Comparison of ENCODE assay signal across 22 mouse cellular contexts in genomic region chr11:62589391-62589790, GRCm38 (mm10). TPM values are rescaled to one million over a fixed set of nuclear protein-coding genes. Genes with fewer than 3 reads are reported as not detected.
DNase-seq lines count a peak whose midpoint lies in the region; ATAC-seq and TF ChIP-seq lines count a peak whose summit lies in the region.
"Had no signal": no experiment of that assay in that cellular context is flagged by ENCODE, and none has a peak within 500 bp of the region (broad histone marks: within the 10 kb centered on the region; RNA-seq: fewer than 3 reads in every experiment).

No protein-coding gene starts in this region.

- no peaks in the 10 kb centered on the region for H3K9me3 ChIP-seq in kidney, embryonic 16.5 days (ENCODE audit: low read length)
- no peaks in the 10 kb centered on the region for H3K9me3 ChIP-seq in CH12.LX (replicated peaks; ENCODE audit: low read length)
- H3K9me3 ChIP-seq: embryonic facial prominence, embryonic 10.5 days; embryonic facial prominence, embryonic 12.5 days; forebrain, embryonic 13.5 days; forebrain, embryonic 15.5 days had no signal

- DNase-seq in heart, adult 11 months = peak; percentile 75
- DNase-seq in heart, postnatal 25 days (ENCODE audit: low spot score) = no peak
- no peak for DNase-seq in kidney, postnatal 36 days
- DNase-seq in CH12.LX (ENCODE audit: extremely low read depth) = peak; percentile 18
- DNase-seq in urinary bladder, adult 2 months (ENCODE audit: low spot score) = no peak
- DNase-seq: adrenal gland, adult 8-10 months; adrenal gland, postnatal 14 days; adrenal gland, postnatal 36 days; B cell, adult 2 months; cerebellum, adult 11-12 months; cerebellum, adult 2 months; cerebellum, adult 9-10 months; cerebellum, postnatal 10 days; cerebellum, postnatal 25 days; forebrain, postnatal 0 days had no signal

- H3K27ac ChIP-seq in kidney, embryonic 16.5 days (ENCODE audit: low read length) = no peak overlapping the region
- H3K27ac ChIP-seq in CH12.LX (ENCODE audit: insufficient read depth, low read depth) = no peak overlapping the region
- H3K27ac ChIP-seq: embryonic facial prominence, embryonic 10.5 days; embryonic facial prominence, embryonic 12.5 days; forebrain, embryonic 13.5 days; forebrain, embryonic 15.5 days had no signal

- no peaks in the 10 kb centered on the region for H3K79me2 ChIP-seq in CH12.LX (replicated peaks; ENCODE audit: control insufficient read depth, extremely low read depth, insufficient read depth, poor library complexity, severe bottlenecking)

- intact Hi-C loops in heart, postnatal 25 days (cut with DNase I) = no loop called here

- no peak for TF ChIP-seq CTCF in CH12.LX (conservative IDR thresholded peaks at IDR 0.05 in 1 of 2, IDR thresholded peaks at IDR 0.05 in 1 of 2; ENCODE audit: low read depth in 2 of 2, low read length in 2 of 2)

- in situ Hi-C loops in CH12.LX (cut with MboI; ENCODE audit: low pct_ligation_motif_present, low pct_unique_long_range_greater_than_20kb, low sequenced_read_pairs) = no loop called here

- 78% methylated on average over 10 of the region's 10 CpGs for WGBS in kidney, embryonic 16.5 days

- TF ChIP-seq POLR2A in CH12.LX (IDR thresholded peaks at IDR 0.05; ENCODE audit: low read depth, low read length) = no peak

- peaks cover 10% of the 10 kb centered on the region for H3K4me1 ChIP-seq in kidney, embryonic 16.5 days (ENCODE audit: insufficient read depth, low read length)
- peaks cover 5 to 14% of the 10 kb centered on the region in 2 experiments; a peak in 3 of 4 replicates for H3K4me1 ChIP-seq in CH12.LX (ENCODE audit: control insufficient read depth in 1 of 2, insufficient read depth in 2 of 2)
- H3K4me1 ChIP-seq: embryonic facial prominence, embryonic 12.5 days; forebrain, embryonic 13.5 days had no signal

- no peaks in the 10 kb centered on the region for H3K36me3 ChIP-seq in kidney, embryonic 16.5 days (ENCODE audit: insufficient read depth, low read length)
- H3K36me3 ChIP-seq in CH12.LX (replicated peaks in 1 of 2; ENCODE audit: control insufficient read depth in 1 of 2, insufficient read depth in 1 of 2, low read length in 1 of 2) = peaks cover 74 to 92% of the 10 kb centered on the region in 2 experiments
- H3K36me3 ChIP-seq: embryonic facial prominence, embryonic 10.5 days; embryonic facial prominence, embryonic 12.5 days; forebrain, embryonic 15.5 days had no signal

- 0 out of 2 replicates have a peak, but pooled peaks have one; percentile 47 for ATAC-seq in kidney, embryonic 16.5 days (ENCODE audit: low FRiP score, low TSS enrichment)
- ATAC-seq: activated CD4-positive, CD25-positive, alpha-beta regulatory T cell, adult 4 months; CD4-positive, CD25-positive, alpha-beta regulatory T cell, adult 4 months; forebrain, embryonic 13.5 days; forebrain, embryonic 15.5 days; forebrain, postnatal 0 days had no signal

- no peak for TF ChIP-seq EP300 in CH12.LX (IDR thresholded peaks at IDR 0.05; ENCODE audit: low read length)

- H3K9ac ChIP-seq in kidney, embryonic 16.5 days (replicated peaks; ENCODE audit: low read length) = no peak overlapping the region
- H3K9ac ChIP-seq in CH12.LX (ENCODE audit: insufficient read depth, low read depth) = no peak overlapping the region
- H3K9ac ChIP-seq: embryonic facial prominence, embryonic 12.5 days; forebrain, embryonic 13.5 days; forebrain, embryonic 15.5 days; forebrain, postnatal 0 days had no signal

- no peak overlapping the region for H3K4me2 ChIP-seq in kidney, embryonic 16.5 days (replicated peaks; ENCODE audit: low read depth, low read length)
- H3K4me2 ChIP-seq in CH12.LX (ENCODE audit: insufficient read depth, low read depth, poor library complexity, severe bottlenecking) = no peak overlapping the region
- H3K4me2 ChIP-seq: embryonic facial prominence, embryonic 12.5 days; forebrain, embryonic 13.5 days; forebrain, embryonic 15.5 days had no signal

- no peaks in the 10 kb centered on the region for H3K27me3 ChIP-seq in kidney, embryonic 16.5 days (ENCODE audit: insufficient read depth, low read length)
- no peaks in the 10 kb centered on the region for H3K27me3 ChIP-seq in CH12.LX (replicated peaks)
- H3K27me3 ChIP-seq: embryonic facial prominence, embryonic 12.5 days; forebrain, embryonic 13.5 days; forebrain, embryonic 15.5 days had no signal

- no peak overlapping the region for H3K4me3 ChIP-seq in kidney, embryonic 16.5 days (ENCODE audit: low read length)
- H3K4me3 ChIP-seq in CH12.LX (replicated peaks in 1 of 3; ENCODE audit: low read depth in 2 of 3, low read length in 2 of 3, poor library complexity in 1 of 3) = no peak overlapping the region
- H3K4me3 ChIP-seq: embryonic facial prominence, embryonic 10.5 days; embryonic facial prominence, embryonic 12.5 days; forebrain, embryonic 13.5 days; forebrain, embryonic 15.5 days had no signal

- TF ChIP-seq RAD21 in CH12.LX (IDR thresholded peaks at IDR 0.05; ENCODE audit: low read depth, low read length) = no peak

- dilution Hi-C loops in CH12.LX (cut with MboI; ENCODE audit: extremely low pct_ligation_motif_present, extremely low pct_unique_long_range_greater_than_20kb, low sequenced_read_pairs) = no loop called here

TF ChIP-seq in CH12.LX, 34 proteins besides CTCF, POLR2A, EP300 and RAD21:
- TF ChIP-seq USF2 (conservative IDR thresholded peaks at IDR 0.05; ENCODE audit: low read depth, low read length) (no peak), HCFC1 (IDR thresholded peaks at IDR 0.05; ENCODE audit: low read depth, low read length) (no peak), JUND (conservative IDR thresholded peaks at IDR 0.05; ENCODE audit: low read depth, low read length) (no peak)

RNA-seq across cellular contexts. Expression of gene Trpv2, which starts 15.1 kb away (rescaled TPM):
- 1 to 10 TPM; 2.4 to 3.3 TPM for total RNA-seq in heart, postnatal 25 days (2021)
- polyA plus RNA-seq in kidney, embryonic 16.5 days (2015; fragmentation: Nextera tagmentation; extraction: Ambion mirVana) = 4.6 and 6.6 TPM in 2 replicates
- 58.7 and 59.3 TPM in 2 replicates for total RNA-seq in CH12.LX (2012; rRNA removed)
- 36.0 and 39.2 TPM in 2 replicates for total RNA-seq in CH12.LX (2014; rRNA removed)
- 42.3 and 46.2 TPM in 2 replicates for polyA plus RNA-seq in CH12.LX (2012; ENCODE audit: insufficient read length, low read depth)
- 52.6 and 62.0 TPM in 2 replicates for polyA plus RNA-seq in urinary bladder, adult 2 months (2012; rRNA removed)

RNA-seq across cellular contexts. Expression of gene Ubb, which starts 38.4 kb away (rescaled TPM):
- total RNA-seq in heart, postnatal 25 days (2021) = 100 to 1,000 TPM; 561 to 624 TPM
- polyA plus RNA-seq in kidney, embryonic 16.5 days (2015; fragmentation: Nextera tagmentation; extraction: Ambion mirVana) = 3,284 and 3,391 TPM in 2 replicates
- total RNA-seq in CH12.LX (2012; rRNA removed) (2,030 and 2,098 TPM in 2 replicates), CH12.LX (2014; rRNA removed) (929 and 1,092 TPM in 2 replicates)
- 1,487 and 1,562 TPM in 2 replicates for polyA plus RNA-seq in CH12.LX (2012; ENCODE audit: insufficient read length, low read depth)
- 2,108 and 2,141 TPM in 2 replicates for polyA plus RNA-seq in urinary bladder, adult 2 months (2012; rRNA removed)

RNA-seq across cellular contexts. Expression of gene Cenpv, which starts 50.3 kb away (rescaled TPM):
- total RNA-seq in heart, postnatal 25 days (2021) = 10 to 100 TPM; 22.5 to 26.4 TPM
- polyA plus RNA-seq in kidney, embryonic 16.5 days (2015; fragmentation: Nextera tagmentation; extraction: Ambion mirVana) = 7.6 and 17.7 TPM in 2 replicates
- 98.8 and 107 TPM in 2 replicates for total RNA-seq in CH12.LX (2012; rRNA removed)
- total RNA-seq in CH12.LX (2014; rRNA removed) = 24.1 and 24.4 TPM in 2 replicates
- 24.9 and 33.6 TPM in 2 replicates for polyA plus RNA-seq in CH12.LX (2012; ENCODE audit: insufficient read length, low read depth)
- polyA plus RNA-seq in urinary bladder, adult 2 months (2012; rRNA removed) = 30.7 and 38.1 TPM in 2 replicates

RNA-seq across cellular contexts. Expression of gene Lrrc75a, which starts 58.9 kb away (rescaled TPM):
- total RNA-seq in heart, postnatal 25 days (2021) = 1 to 10 TPM; 4.9 to 6.4 TPM
- 13.8 and 15.6 TPM in 2 replicates for polyA plus RNA-seq in kidney, embryonic 16.5 days (2015; fragmentation: Nextera tagmentation; extraction: Ambion mirVana)
- total RNA-seq in CH12.LX (2012; rRNA removed) = 2.9 and 12.6 TPM in 2 replicates
- 1.3 and 1.6 TPM in 2 replicates for total RNA-seq in CH12.LX (2014; rRNA removed)
- polyA plus RNA-seq in CH12.LX (2012; ENCODE audit: insufficient read length, low read depth) = 1.8 and 2.7 TPM in 2 replicates
- polyA plus RNA-seq in urinary bladder, adult 2 months (2012; rRNA removed) = 14.0 and 15.4 TPM in 2 replicates

RNA-seq across cellular contexts. Expression of gene Mmgt2, which starts 59.1 kb away (rescaled TPM):
- 1 to 10 TPM; 6.9 to 7.0 TPM for total RNA-seq in heart, postnatal 25 days (2021)
- polyA plus RNA-seq in kidney, embryonic 16.5 days (2015; fragmentation: Nextera tagmentation; extraction: Ambion mirVana) = 66.2 and 68.1 TPM in 2 replicates
- total RNA-seq in CH12.LX (2012; rRNA removed) (47.9 and 60.7 TPM in 2 replicates), CH12.LX (2014; rRNA removed) (41.2 and 49.2 TPM in 2 replicates)
- 61.4 and 65.9 TPM in 2 replicates for polyA plus RNA-seq in CH12.LX (2012; ENCODE audit: insufficient read length, low read depth)
- 73.5 and 89.4 TPM in 2 replicates for polyA plus RNA-seq in urinary bladder, adult 2 months (2012; rRNA removed)

Comparison
In these comparisons a context has a peak if more than half of its experiments do, and no peak if none do; other contexts are left out.
1. DNase-seq: peak in heart, adult 11 months (single experiment) and CH12.LX (single experiment); none in heart, postnatal 25 days (single experiment), kidney, postnatal 36 days (0 of 2) and urinary bladder, adult 2 months (single experiment).